Mouse (Mus musculus) CH12.LX (cell line): ENCODE measurements around the gene Mocs1. TPM values are rescaled to one million over a fixed set of nuclear protein-coding genes. Genes with fewer than 3 reads are reported as not detected.

Source experiments
- DNase-seq: peaks from one replicate; pipeline ENCODE4 v3.0.0-alpha.2; 2013; ENCODE audit errors: extremely low read depth
- H3K27ac ChIP-seq: 2 replicates; pipeline ENCODE4 v1.5.1; 2012; ENCODE audit warnings: low read depth, mild to moderate bottlenecking, control low read depth, moderate library complexity; ENCODE audit not compliant: insufficient read depth
- H3K27me3 ChIP-seq: replicated peaks from 2 replicates; pipeline ENCODE3; 2012; ENCODE audit warnings: inconsistent platforms
- H3K36me3 ChIP-seq, 2 experiments: replicated peaks in 1 of 2; 2 replicates each; pipeline versions ENCODE3 to v1.6.1; 2012; ENCODE audit warnings: inconsistent platforms in 1 of 2, low read length in 1 of 2, mild to moderate bottlenecking in 1 of 2, mixed read lengths in 1 of 2, moderate library complexity in 1 of 2; ENCODE audit not compliant: control insufficient read depth in 1 of 2, insufficient read depth in 1 of 2
- H3K4me1 ChIP-seq, 2 experiments: 2 replicates each; pipeline ENCODE4 v1.6.1; 2012; ENCODE audit warnings: inconsistent platforms in 1 of 2, moderate library complexity in 1 of 2; ENCODE audit not compliant: insufficient read depth in 2 of 2, control insufficient read depth in 1 of 2
- H3K4me2 ChIP-seq: 2 replicates; pipeline ENCODE4 v1.6.1; 2012; ENCODE audit warnings: low read depth, mild to moderate bottlenecking, control low read depth; ENCODE audit not compliant: poor library complexity, insufficient read depth, severe bottlenecking
- H3K4me3 ChIP-seq, 3 experiments: fragments of 150-350 bp in 1 of 3; sonication (generic) in 1 of 3; replicated peaks in 1 of 3; 2 replicates each; pipeline versions ENCODE3 to v1.5.1; 2011 to 2012; ENCODE audit warnings: low read depth in 2 of 3, low read length in 2 of 3, mild to moderate bottlenecking in 2 of 3, moderate library complexity in 2 of 3, control low read depth in 1 of 3, improper control_type of control experiment in 1 of 3, inconsistent platforms in 1 of 3, mixed read lengths in 1 of 3; ENCODE audit not compliant: poor library complexity in 1 of 3
- H3K79me2 ChIP-seq: replicated peaks from 2 replicates; pipeline ENCODE4 v1.6.1; 2012; ENCODE audit warnings: mild to moderate bottlenecking, moderate library complexity; ENCODE audit not compliant: control insufficient read depth, poor library complexity, insufficient read depth, severe bottlenecking; ENCODE audit errors: extremely low read depth
- H3K9ac ChIP-seq: 2 replicates; pipeline ENCODE4 v1.6.1; 2012; ENCODE audit warnings: low read depth, mild to moderate bottlenecking, control low read depth, moderate library complexity; ENCODE audit not compliant: insufficient read depth
- H3K9me3 ChIP-seq: replicated peaks from 2 replicates; pipeline ENCODE3; 2012; ENCODE audit warnings: low read length, inconsistent platforms, mixed read lengths
- BHLHE40 ChIP-seq: IDR thresholded peaks from 2 replicates; pipeline ENCODE4 v1.6.1; 2011; ENCODE audit warnings: mild to moderate bottlenecking, low read depth, low read length, improper control_type of control experiment
- CHD1 ChIP-seq: IDR thresholded peaks from 2 replicates; pipeline ENCODE4 v1.6.1; 2012; ENCODE audit warnings: low read depth, low read length, improper control_type of control experiment, inconsistent platforms
- CHD2 ChIP-seq: IDR thresholded peaks from 2 replicates; pipeline ENCODE4 v1.6.1; 2011; ENCODE audit warnings: low read length, improper control_type of control experiment
- E2F4 ChIP-seq: IDR thresholded peaks from 2 replicates; pipeline ENCODE4 v1.6.1; 2011; ENCODE audit warnings: low read depth, low read length, improper control_type of control experiment; ENCODE audit not compliant: insufficient replicate concordance
- EP300 ChIP-seq: IDR thresholded peaks from 2 replicates; pipeline ENCODE4 v1.6.1; 2011; ENCODE audit warnings: low read length, improper control_type of control experiment
- ETS1 ChIP-seq: conservative IDR thresholded peaks from 2 replicates; pipeline ENCODE4 v1.6.1; 2012; ENCODE audit warnings: low read depth, mild to moderate bottlenecking, inconsistent platforms, low read length, improper control_type of control experiment, moderate library complexity
- GABPA ChIP-seq: IDR thresholded peaks from 2 replicates; pipeline ENCODE4 v1.6.1; 2012; ENCODE audit warnings: low read depth, low read length, improper control_type of control experiment, inconsistent platforms; ENCODE audit not compliant: insufficient replicate concordance
- HCFC1 ChIP-seq: IDR thresholded peaks from 2 replicates; pipeline ENCODE4 v1.6.1; 2012; ENCODE audit warnings: low read depth, mild to moderate bottlenecking, inconsistent platforms, low read length, improper control_type of control experiment
- IRF4 ChIP-seq: IDR thresholded peaks from 2 replicates; pipeline ENCODE4 v1.6.1; 2014; ENCODE audit warnings: low read depth, mild to moderate bottlenecking, inconsistent platforms, low read length, improper control_type of control experiment
- JUN ChIP-seq: IDR thresholded peaks from 2 replicates; pipeline ENCODE4 v1.6.1; 2011; ENCODE audit warnings: low read depth, mild to moderate bottlenecking, low read length, improper control_type of control experiment, moderate library complexity; ENCODE audit not compliant: insufficient read depth
- MEF2A ChIP-seq: IDR thresholded peaks from 2 replicates; pipeline ENCODE4 v1.6.1; 2014; ENCODE audit warnings: low read depth, mild to moderate bottlenecking, inconsistent platforms, low read length, improper control_type of control experiment, borderline replicate concordance
- MXI1 ChIP-seq: IDR thresholded peaks from 2 replicates; pipeline ENCODE4 v1.6.1; 2011; ENCODE audit warnings: mild to moderate bottlenecking, low read depth, low read length, improper control_type of control experiment
- POLR2A ChIP-seq: IDR thresholded peaks from 2 replicates; pipeline ENCODE4 v1.6.1; 2011; ENCODE audit warnings: low read depth, mild to moderate bottlenecking, improper control_type of control experiment, low read length
- POLR2AphosphoS2 ChIP-seq: IDR thresholded peaks from 2 replicates; pipeline ENCODE4 v1.6.1; 2011; ENCODE audit warnings: low read depth, low read length, improper control_type of control experiment
- RAD21 ChIP-seq: IDR thresholded peaks from 2 replicates; pipeline ENCODE4 v1.6.1; 2011; ENCODE audit warnings: low read depth, mild to moderate bottlenecking, low read length, improper control_type of control experiment, moderate library complexity
- SMC3 ChIP-seq: IDR thresholded peaks from 2 replicates; pipeline ENCODE4 v1.6.1; 2011; ENCODE audit warnings: low read depth, low read length, improper control_type of control experiment
- TCF12 ChIP-seq: IDR thresholded peaks from 2 replicates; pipeline ENCODE4 v1.6.1; 2014; ENCODE audit warnings: low read depth, mild to moderate bottlenecking, inconsistent platforms, low read length, improper control_type of control experiment
- UBTF ChIP-seq: IDR thresholded peaks from 2 replicates; pipeline ENCODE4 v1.6.1; 2012; ENCODE audit warnings: low read depth, mild to moderate bottlenecking, inconsistent platforms, low read length, improper control_type of control experiment, moderate library complexity
- ZC3H11A ChIP-seq: IDR thresholded peaks from 2 replicates; pipeline ENCODE4 v1.6.1; 2012; ENCODE audit warnings: low read depth, mild to moderate bottlenecking, inconsistent platforms, low read length, improper control_type of control experiment
- dilution Hi-C: fragments of 300-500 bp; cut with MboI; formaldehyde crosslinking; loops from 2 replicates; pipeline ENCODE4 v1.14.3; 2020; ENCODE audit warnings: low sequenced_read_pairs; ENCODE audit not compliant: extremely low pct_unique_long_range_greater_than_20kb, extremely low pct_ligation_motif_present
- in situ Hi-C: fragments of 300-500 bp; cut with MboI; formaldehyde crosslinking; loops from 3 replicates; pipeline ENCODE4 v1.14.3; 2019; ENCODE audit warnings: low sequenced_read_pairs, low pct_ligation_motif_present, low pct_unique_long_range_greater_than_20kb, mixed read lengths
- polyA plus RNA-seq: library from polyadenylated mRNA; unstranded; fragments of >175 nt; gene quantifications from 2 replicates; pipeline ENCODE4 v1.2.1, GENCODE M21; 2012; ENCODE audit warnings: low read depth; ENCODE audit not compliant: insufficient read length
- total RNA-seq, 2 experiments: library from RNA; depleted of rRNA; stranded (reverse); fragments of 300-350 nt in 1 of 2; fragments of >200 nt in 1 of 2; gene quantifications; 2 replicates each; pipeline ENCODE4 v1.2.3; 2012 to 2014

Gene Mocs1
- total and polyA plus RNA-seq, 3 experiments = 3.7 to 8.8 (median 7.3) TPM

DNA sequence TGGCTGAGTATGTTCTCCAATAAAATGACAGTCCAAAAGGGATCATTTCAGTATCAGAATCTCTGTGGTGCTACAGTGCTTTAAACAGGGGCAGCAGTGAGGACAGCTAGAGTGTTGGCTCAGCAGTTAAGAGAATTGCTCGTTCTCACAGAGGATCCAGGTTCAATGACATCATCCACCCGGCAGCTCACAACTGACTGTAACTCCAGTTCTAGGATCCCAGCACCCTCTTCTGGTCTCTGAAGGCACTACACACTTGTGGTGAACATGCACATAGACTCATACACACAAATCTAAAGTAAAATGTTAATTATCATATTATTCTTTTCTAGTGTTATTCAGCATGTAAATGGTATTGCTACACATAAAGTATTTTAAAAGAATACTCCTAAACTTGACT lies 40.4 kb upstream of the Mocs1 start:
- dilution Hi-C loops = no loop called here

DNA sequence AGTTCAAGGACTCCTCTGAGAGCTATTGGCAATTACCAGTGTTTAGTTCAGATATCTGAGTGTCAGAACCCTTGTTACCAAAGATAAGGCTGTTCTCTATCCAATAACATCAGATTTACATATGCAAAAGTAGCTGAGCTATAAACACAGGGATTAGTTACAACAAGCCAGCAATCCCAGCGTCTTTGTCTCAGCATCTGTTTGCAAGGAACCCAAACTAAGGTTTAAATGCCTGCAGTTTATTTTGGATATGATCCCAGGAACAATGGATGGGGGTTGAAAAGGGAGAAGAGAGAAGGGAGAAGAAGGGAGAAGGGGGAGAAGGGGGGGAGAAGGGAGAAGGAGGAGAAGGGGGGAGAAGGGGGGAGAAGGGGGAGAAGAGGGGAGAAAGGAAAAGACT lies 35.4 kb upstream of the Mocs1 start:
- in situ Hi-C loops = no loop called here
- Histone ChIP-seq H3K79me2 (no peaks in the 10 kb centered on the region), H3K36me3 (no peaks in the 10 kb centered on the region), H3K27me3 (peaks cover 1% of the 10 kb centered on the region), H3K4me2 (no peak overlapping the region), H3K9ac (no peak overlapping the region), H3K9me3 (peaks cover under 1% of the 10 kb centered on the region), H3K4me1 (no peaks in the 10 kb centered on the region), H3K27ac (no peak overlapping the region), H3K4me3 (no peak overlapping the region)
- no peak for DNase-seq
- dilution Hi-C loops = no loop called here
- TF ChIP-seq TCF12 (no peak), CHD2 (no peak), CHD1 (no peak), ETS1 (no peak), POLR2AphosphoS2 (no peak), RAD21 (no peak), EP300 (no peak), MXI1 (no peak), SMC3 (no peak), POLR2A (no peak), UBTF (no peak), JUN (no peak), MEF2A (no peak), GABPA (no peak)

More for the DNA sequence above, 40.4 kb upstream of the Mocs1 start:
- DNase-seq = no peak
- in situ Hi-C loops = no loop called here
- peaks cover 0 to 3% of the 10 kb centered on the region in 2 experiments; a peak in 1 of 4 replicates for H3K4me1 ChIP-seq
- no peak overlapping the region for H3K9ac ChIP-seq
- H3K4me2 ChIP-seq = no peak overlapping the region
- TF ChIP-seq ZC3H11A = no peak
- TF ChIP-seq HCFC1 = no peak
- no peak for TF ChIP-seq POLR2AphosphoS2
- TF ChIP-seq E2F4 = no peak
- no peak for TF ChIP-seq SMC3
- TF ChIP-seq GABPA = no peak
- no peak for TF ChIP-seq BHLHE40
- no peak for TF ChIP-seq IRF4
- H3K9me3 ChIP-seq = peaks cover 20% of the 10 kb centered on the region
- H3K27ac ChIP-seq = no peak overlapping the region
- H3K4me3 ChIP-seq = no peak overlapping the region
- no peaks in the 10 kb centered on the region for H3K79me2 ChIP-seq
- peaks cover 3% of the 10 kb centered on the region for H3K27me3 ChIP-seq
- H3K36me3 ChIP-seq = no peaks in the 10 kb centered on the region
